Mouse (Mus musculus): ENCODE measurements at regions not wholly inside any gene's neighbourhood (a gene's known extent, or its start where the extent isn't known, plus 50 kb on each side); places are given as distances from the start of the nearest gene placed in this dataset.

GRCm38 (mm10) chr11:24330366-24331124, 252.7 kb downstream of the Bcl11a start:
- TF ChIP-seq POLR2A (IDR thresholded peaks at IDR 0.05; ENCODE audit: low read depth, low read length), result no peak
- TF ChIP-seq CTCF (IDR thresholded peaks at IDR 0.05; ENCODE audit: borderline replicate concordance, insufficient read depth, low read length), result no peak

Data from embryonic fibroblast, embryonic 13.5 days (primary cell).